Mouse (Mus musculus) urinary bladder, postnatal 25 days (tissue): ENCODE results near the gene Ocel1.

ENCODE experiments used
- DNase-seq: peaks from one replicate; pipeline ENCODE4 v3.0.0; 2022; ENCODE audit warnings: low spot score

Gene Ocel1

DNA sequence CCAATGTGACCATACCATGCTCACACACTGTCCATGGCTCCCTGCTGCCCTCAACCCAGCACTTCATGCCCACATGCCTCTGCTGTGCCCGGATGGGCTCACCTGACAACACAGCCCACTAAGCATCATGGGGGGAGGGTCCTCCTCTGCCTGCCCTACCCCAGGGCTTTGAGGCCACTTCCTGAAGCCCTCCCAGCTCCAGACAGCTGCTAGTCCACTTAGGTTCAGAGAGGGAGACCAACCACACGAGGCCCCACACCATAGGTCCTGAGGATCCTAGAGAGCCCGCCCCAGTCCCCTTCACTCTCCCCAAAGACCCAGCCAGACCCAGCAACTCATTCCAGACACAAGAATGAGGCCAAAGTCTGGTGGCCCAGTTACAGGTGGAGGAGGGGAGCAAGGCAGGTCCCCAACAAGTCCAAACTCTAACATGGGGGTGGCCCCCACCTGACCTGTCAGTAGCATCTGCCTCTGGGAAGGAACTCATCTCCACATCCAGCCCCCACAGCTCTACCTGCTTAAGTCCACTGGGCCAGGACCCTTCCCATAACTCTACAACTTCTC, 8.5 kb downstream of the Ocel1 start:
- DNase-seq, result no peak

DNA sequence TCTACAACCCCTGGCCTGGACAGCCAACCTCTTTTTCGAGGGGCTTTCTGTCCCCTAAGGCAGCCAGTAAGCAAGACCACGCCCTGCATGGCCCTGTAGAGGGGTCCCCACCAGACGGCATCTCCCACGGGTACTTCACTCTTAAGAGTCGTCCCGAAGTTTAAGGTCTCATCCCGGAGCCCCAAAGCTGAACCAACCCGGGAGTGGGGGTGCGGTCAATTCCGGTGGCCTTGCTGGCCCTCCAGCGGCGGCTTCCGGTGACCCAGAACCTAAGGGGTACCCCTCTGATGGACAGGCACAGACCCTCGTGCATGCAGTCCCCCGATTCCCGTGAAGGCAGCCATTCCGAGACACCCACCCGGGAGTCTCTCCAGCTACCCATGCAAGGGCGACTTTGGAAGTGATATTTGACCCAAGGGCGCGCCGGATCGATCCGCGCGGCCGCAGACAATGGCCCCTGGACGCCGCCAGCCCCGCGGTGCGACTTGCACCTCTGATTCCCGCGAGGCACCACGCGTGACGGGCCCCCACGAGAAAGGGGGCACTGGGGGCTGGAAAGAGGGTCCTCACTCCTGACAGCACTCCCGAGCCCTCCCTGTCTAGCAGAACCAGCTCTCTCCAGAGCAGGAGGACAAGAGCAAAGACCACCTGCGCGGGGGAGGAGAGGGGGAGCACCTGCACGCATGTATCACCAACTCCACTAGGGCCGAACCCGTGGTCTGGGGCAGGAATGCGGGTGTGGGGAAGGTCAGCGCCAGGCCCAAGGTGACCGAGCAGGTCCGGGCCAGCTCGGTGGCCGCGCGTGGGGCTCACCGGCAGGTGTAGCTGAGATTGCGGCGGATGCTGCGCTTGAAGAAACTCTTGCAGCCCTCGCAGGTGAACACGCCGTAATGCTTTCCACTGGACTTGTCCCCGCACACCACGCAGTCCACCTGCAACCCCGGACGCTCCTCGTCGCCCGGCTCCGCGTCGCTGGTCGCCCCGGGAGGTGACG, 9.4 kb downstream of the Ocel1 start:
- DNase-seq, result no peak

DNA sequence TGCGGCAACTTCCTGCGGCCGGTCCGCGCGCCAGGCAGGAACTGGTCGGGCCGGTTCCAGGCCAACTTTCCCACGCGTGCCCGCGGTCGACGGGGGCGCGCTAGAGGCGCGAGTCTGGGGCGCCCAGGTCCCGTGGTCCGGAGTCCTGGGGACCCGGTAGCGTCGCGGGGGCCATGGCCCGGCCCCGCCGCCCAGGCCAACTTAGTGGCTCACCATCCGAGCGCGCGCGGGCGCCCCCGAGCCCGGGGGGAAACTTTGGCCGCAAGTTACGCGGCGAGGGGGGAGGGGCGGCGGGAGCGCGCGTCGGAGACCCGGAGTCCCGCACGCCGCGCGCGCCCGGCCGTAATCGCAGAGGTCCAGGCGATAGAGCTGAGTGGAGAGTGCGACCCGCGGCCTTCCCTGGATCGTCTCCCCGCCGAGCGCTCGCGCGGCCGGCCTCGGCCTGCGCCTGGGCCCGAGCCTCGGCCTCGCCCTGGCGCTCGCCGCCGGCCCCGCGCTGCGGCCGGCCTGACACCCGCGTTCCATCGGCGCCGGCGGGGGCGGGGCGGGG, 10.4 kb downstream of the Ocel1 start, which contains the start of gene Nr2f6:
TSS of gene Nr2f6 (minus strand) at position 540 of the 550 bp plus-strand sequence.
- peak; percentile 81 for DNase-seq

DNA sequence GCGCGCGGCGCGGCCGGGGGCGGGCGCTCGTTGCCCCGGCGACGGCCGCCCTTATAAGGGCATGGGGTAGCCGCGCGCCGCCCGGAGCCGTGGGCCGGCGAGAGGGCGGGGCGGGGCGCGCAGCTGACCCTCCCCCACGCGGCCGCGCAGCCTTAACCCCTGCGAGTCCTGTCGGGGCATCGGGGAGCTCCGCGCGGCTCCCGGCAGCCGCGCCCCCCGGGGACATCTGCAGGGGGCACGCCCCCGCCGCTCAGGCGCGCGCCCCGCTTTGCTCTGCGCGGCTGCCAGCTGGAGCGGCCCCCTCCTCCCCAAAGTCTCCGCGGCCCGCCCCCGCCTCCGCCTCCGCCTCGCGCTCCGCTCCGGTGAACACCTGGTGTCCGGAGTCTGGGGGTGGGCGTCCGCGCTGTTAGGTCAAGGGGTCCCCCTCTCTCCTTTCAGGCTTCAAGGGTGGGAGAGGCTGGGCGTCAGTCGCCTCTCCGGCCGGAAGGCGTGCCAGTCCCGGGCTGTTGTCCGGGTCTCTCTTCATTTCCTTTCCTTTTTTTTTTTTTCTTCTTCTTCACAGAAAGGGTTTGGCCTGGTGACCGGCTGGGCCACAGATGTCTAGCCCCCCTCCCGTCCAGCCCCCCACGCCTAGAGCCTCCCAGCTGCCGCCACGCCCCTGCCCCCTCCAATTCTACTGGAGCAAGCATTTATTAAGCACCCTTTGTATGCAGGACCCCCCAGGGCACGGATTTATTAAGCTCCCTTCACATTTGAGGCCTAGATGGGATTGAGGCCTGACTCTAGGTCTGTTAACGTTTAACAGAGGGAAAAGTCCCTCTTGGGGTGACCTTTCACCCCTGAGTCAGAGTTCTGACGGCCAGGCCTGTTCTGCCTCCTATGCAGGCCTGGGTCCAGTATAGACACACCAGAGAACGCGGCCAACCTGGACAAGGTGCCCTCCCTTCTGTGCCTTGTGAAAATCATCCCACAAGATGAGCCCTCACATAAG, 11.2 kb downstream of the Ocel1 start:
- peak; percentile 88 for DNase-seq

DNA sequence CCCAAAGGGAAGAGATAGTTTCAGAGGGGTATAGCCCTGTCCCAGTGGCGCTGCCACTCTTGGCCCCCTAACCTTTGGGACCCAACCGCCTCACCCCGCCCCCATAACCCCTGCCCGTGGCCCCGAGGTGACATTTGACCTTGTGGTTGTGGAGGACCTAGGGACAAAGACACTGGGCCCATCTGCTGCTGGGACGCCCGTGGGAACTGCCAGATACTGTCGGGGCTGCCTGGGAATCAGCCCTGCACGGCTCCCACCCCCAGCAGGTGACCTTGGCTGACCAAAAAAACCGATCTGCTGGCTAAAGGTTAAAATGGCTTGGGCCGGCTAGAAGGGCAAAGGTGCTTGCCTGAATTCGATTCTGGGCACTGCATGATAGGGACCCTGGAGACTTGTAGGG, 12.3 kb downstream of the Ocel1 start:
- DNase-seq, result no peak

DNA sequence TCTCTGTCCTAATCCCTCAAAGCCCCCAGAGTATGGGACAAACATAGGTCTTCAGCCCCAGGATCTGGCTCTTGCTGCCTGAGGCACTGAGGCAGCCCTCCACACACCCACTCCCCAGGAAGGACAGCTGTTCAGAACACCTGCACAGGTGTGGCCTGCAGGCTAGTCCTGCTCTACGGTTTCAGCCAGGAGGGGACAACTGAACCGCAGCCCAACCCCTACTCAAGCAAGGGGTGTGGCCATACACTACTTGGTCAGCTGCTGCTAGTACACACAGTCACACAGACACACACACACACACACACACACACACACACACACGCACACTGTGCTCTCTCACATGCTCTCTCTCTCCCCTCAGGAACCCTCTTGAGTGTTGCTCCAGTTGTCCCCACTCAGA, 12.8 kb downstream of the Ocel1 start:
- DNase-seq, result no peak

DNA sequence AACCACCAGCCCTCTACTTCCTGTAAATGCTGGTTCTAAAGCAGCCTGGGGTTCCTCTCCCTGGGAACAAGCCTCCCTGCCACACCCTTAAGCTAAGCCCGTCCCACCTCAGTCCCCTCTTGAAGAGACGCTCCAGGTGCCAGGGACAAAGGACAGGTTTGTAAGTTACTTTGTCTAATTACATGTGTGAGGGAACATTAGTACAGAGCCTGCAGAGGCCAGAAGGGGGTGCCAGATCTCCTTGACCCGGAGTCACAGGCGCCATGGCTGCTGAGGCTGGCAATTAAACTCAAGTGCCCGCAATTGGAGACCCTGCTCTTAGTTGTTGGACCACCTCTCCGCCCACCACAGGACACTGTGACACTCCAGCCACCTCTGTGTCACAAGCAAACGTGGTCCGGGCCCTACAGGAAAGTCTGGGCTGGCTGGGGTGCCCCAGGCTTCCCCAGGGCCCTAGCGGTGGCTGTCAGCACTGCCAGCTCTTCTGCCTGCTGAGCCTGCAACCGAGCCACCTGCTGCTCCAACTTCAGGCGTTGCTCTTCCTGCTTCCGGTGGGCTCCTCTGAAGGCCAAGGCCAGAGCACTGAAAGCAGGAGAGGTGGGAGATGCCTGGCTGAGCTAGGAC, 14.2 kb downstream of the Ocel1 start:
- no peak for DNase-seq

DNA sequence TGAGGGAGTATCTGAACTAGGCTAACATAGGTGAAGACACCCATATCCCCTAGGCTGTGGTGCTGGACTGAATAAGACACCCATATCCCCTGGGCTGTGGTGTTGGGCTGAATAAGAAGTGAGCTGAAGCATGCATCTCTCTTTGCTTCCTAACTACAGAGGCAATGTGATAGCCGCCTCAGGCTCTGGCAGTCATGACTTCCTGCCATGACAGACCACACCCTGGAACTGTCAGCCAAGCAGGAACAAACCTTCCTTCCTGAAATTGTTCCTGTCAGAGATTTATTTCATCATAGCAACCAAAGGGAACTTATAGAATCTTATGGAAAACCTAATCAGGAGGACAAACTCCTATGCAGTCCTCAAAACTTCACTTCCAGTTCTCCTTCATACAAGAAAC, 17.2 kb downstream of the Ocel1 start:
- DNase-seq, result no peak

DNA sequence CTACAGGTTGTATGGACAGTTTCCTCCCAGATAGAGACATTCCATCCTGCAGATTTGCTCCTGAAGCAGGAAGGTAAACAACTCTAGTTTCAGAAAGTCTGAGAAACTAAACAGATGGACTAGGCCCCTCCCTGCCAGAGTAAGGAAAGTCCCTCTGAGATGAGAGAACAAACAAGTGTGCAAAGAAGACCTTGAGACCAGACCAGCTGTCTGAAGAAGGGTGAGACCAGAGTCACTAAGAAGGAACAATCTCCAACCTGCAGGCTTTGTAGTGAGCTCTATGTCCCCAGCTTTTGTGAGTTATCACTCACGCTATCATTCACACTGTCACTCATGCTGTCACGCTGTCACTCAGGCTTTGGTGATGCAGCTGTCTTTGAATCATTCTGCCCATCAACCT, 20.6 kb downstream of the Ocel1 start:
- DNase-seq, result no peak

DNA sequence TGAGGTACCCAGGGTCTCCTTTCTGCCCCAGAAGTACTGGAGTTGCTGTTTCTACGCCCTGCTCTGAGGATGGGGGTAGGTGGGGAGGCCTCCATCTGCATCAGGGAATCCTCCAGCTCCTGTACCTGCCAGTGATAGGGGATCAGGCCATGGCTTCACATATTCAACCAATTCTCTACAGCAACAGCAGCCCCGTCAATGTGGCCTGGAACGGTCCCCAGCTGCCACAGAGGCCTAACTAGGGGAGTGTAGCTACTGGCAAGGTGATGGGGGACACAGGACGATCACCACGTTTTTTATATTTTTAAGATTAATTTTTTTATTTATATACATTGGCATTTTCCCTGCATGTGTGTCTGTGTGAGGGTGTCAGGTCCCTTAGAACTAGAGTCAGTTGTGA, 21.3 kb downstream of the Ocel1 start:
- no peak for DNase-seq

DNA sequence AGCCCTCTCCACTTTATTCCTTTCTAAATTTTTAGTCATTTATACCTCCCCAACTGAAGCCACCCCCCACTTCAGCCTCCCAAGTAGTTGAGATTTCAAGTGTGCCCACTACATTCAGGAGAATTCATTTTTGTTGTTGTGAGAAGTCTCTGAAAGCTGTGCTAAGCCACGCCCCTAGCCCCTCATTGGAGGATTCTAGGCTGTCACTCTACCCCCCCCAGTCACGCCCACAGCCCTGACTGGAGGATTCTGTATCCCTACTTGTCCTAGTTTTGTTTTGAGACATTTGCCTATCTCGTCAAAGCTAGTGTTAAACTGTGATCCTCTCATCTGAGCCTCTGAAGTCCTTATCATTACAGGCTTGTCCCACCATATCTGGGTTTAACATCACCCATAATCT, 21.8 kb downstream of the Ocel1 start:
- DNase-seq, result no peak

DNA sequence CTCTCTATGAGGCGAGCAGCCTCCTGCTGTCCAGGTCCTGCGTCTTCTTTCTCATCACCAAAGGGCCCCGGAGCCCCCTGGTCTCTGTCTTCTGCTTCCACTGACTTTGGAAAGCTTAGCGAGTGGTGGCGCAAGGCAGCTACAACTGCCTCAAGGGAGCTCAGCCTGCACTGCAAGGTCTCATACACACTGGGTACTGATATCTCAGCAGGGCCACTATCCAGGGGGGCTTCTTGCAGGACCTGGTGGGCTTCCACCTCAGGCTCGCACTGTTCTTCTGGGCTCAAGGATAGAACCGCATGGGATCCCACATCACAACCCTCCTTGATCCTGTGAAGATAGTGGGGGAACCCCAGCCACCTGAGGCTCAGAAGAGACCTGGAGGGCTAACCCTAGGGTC, 23.4 kb downstream of the Ocel1 start:
- no peak for DNase-seq

DNA sequence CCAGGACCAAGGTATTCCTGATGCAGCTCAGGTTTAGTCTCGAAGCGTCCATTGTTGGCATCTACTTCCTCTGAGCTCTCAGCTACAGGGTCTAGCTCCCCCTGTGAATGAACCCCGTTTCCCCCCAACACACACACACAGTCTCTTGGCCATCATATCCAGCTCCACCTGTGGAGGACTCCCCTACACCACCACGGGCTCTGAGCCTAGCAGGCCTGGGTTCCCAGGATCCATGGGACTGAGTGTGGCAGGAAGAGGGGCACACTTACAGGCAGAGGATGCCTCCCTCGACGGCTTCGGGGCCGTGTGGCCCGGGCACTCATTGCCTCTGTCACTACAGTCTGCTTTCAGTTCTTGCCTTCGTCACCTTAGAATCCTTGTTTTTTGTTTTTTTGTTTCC, 24.0 kb downstream of the Ocel1 start:
- DNase-seq, result no peak

DNA sequence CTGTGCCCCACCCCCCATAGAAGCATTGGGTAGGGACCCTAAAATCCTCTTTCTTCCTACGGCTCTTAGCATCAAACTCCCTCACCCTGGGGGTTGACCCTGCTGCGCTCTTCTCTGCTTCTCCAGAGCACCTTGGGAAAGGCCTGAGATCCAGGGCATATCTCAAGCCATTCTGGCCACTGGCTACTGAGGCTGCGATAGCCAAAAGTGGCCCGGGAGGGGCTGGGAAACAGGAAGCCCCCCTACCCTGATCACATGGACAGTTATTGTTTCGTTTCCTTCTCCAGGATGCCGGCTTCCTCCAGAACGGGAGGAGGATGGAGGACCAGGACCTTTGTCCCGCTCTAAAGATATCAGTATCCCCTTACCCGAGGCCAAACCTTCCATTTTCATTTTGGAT, 24.5 kb downstream of the Ocel1 start, which contains the start of gene Ushbp1:
TSS of gene Ushbp1 (minus strand) at position 174 of the 400 bp plus-strand sequence.
- no peak for DNase-seq

DNA sequence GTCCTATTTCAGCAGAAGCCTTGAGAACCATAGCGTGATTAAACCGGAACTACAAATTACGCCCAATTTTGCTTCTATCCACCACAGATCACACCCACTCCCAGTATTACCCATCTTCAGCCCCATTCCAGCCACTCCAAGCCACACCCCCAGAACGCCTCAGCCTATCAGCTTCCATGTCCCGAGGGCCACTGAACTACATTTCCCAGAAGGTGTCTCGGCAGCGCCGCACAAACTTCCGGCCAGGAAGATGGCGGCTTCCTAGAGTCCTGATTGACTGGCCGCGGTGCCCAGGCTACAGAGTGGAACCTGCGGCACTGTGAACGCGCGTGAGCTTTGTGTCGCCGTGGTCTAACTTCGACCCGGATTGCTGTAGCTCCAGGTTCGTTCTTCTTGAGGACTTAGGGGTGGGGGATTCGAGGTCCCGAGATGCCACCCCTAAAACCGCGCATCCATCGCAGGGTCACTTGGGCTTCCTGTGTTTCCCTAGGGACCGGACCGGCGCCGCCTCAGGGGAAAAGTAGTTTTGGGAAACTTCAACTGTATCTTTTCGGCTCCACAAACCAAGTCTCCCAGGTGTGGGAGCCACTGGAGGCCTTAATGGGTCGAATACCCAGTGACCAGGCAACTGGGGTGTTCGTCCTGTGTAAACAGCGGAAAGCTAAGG, 25.7 kb downstream of the Ocel1 start, which contains the start of gene Babam1:
TSS of gene Babam1 (plus strand) at position 223 of the 667 bp plus-strand sequence.
- DNase-seq, result peak; percentile 78

DNA sequence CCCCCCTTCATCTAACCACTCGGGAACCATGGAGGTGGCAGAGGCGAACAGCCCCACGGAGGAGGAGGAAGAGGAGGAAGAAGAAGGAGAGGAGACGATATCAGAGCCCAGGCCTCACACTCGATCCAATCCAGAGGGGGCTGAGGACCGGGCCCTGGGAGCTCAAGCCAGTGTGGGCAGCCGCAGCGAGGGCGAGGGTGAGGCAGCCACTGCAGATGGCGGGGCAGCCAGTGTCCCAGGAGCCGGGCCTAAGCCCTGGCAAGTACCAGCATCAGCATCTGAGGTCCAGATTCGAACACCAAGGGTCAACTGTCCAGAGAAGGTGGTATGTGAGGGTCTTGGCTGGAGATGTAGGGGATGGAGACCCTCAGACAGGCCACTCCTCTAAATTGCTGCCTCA, 26.6 kb downstream of the Ocel1 start:
- no peak for DNase-seq

DNA sequence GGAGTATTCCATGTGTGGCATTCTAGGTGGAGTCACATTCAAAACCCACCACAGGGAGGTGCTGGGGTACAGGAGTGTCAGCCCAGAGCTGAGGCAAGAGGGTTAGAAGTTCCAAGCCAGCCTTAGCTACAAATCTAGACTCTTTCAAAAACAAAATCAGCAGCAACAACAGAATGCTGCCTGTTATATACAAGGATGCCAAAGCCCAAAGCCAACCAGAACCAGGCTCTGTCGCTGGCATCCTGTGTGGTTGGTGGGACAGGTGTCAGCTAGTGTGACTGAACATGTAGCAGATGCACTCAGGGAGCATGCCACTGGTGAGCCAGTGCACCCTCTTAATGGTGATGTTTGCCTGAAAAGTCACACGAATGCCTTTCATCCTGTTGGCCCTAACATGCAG, 29.7 kb downstream of the Ocel1 start:
- no peak for DNase-seq

DNA sequence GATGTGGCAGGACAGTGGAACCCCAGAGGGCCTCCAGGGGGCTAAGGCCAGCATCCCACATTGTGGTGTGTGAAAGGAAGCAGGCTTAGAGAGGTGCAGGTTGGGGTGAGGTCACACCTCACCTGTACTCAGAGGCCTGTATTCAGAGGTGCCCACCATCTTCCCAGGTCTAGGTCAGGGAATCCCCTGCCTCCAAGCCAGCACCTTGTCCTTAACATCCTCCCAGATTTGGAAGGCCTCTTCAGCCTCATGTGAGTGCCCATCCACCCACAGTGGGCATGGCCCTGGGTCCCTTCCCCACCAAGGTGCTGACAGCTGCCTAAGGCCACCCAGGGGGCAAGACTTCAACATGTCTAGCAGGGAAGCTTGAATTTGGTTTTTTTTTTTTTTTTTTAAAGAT, 30.4 kb downstream of the Ocel1 start:
- no peak for DNase-seq

DNA sequence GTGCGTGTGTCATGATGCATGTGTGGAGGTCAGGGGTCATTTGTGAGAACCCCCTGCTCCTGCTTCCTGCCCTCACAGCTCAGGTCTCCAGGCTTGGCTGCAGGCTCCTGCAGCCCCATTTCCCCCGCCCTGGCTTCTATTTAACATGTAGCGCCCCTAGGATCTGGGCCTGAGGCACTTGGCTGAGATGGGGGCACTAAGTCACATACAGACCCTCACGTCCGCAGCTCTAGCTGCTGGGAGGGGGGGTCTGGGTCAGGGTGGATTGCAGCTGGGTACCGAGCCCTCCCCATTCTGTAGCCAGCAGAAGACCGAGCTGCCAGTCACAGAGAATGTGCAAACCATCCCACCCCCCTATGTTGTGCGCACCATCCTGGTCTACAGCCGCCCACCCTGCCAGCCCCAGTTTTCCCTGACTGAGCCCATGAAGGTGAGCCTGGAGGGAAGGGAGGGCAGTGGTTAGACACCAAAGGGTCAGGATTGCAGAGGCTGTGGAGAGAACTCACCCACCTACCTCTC, 31.4 kb downstream of the Ocel1 start:
- DNase-seq, result no peak

DNA sequence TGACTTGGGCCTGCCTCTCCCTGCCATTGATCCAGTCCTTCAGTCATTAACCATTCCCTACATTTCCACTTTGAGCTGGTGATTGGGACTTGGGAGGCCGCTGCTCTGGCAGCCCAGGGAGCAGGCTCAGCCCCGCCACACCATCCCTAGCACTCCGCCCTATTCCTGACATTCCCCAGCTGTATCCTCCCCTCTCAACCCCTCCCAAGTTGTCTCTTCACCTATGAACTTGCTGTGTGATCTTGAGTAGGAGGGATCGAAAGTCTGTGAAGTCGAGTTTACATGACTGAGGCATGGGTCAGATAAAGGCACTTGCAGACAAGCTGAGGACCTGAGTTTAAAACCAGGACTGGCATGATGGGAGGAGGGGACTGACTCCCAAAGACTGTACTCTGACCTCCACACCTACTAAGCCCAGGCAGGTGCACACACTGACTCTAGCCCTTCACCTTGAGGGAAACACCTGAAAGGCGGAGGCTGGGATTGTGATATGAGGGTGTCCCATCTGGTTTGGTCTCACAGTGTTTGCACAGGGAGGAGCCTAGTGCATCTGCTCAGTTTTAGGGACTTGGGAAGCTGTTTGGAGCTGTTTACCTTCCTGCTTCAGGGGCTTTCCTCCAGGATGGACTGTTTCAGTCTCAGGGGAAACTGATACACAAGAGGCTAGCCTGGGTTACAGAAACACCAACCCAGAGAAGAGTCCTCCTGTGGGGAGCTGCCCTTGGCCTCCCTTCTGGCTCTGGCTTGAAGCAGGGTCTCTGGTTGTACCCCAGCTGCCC, 32.2 kb downstream of the Ocel1 start:
- DNase-seq, result no peak
